Mouse (Mus musculus) lung, adult 2 months (tissue): ENCODE results near the gene Chd9.

Source experiments
- CTCF ChIP-seq: fragments of 200-500 bp; IDR thresholded peaks from 2 replicates; pipeline ENCODE4 v1.5.1; 2011; ENCODE audit warnings: mild to moderate bottlenecking, low read length, control low read depth; ENCODE audit not compliant: insufficient read depth
- POLR2A ChIP-seq: fragments of 200-500 bp; IDR thresholded peaks from 2 replicates; pipeline ENCODE4 v1.6.1; 2011; ENCODE audit warnings: low read depth, mild to moderate bottlenecking, control low read depth, low read length, borderline replicate concordance; ENCODE audit errors: extremely low read depth

DNA sequence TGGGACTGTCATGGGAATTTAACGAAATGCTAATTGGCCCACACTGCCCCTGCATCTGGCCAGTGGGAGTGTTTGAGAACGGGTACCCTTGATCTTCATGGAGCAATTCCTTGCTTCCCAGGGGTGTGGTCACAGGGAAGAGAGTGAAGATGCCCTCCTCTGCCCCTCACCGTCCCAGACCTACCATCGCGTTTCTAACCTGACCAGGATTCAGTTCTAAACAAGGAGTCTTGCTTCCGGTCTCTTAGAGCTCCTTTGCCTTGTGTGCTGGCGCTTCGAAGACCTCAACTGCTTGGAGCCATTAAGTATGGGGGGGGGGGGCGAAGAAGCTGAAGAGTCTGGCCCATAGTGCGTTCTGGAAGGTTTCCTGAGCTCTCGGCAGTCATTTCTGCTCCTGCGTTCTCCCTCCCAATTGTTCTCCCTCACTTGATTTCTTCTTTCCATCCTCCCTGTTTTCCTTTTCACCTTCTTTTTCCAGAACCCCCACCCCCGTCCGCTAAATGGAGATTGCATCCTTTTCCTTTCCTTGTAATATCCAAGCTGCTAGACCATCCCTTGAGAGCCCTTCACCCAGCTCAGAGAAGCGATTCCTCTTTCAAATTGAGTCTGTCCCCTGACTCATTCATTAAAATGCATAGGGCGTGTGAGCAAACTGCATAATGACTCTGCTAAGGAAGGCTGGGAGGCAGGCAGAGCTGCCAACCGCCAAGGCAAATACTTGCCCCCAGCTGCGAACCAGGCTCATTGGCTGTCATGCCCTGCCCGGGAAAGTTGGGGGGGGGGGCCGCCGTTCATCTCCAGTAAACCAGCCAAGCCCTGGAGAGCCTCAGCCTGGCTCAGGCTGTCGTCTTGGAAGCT is 42.0 kb downstream of the Chd9 start:
- TF ChIP-seq CTCF (no peak), POLR2A (no peak; the same call in 1 of the 2 replicates)
